Mouse (Mus musculus): ENCODE measurements around the gene Dynlt1f.
"Not testable (repeated sequence)": the region's sequence is repeated elsewhere in the genome, so short reads cannot be mapped to it uniquely, and the experiment has no call there.

DNA sequence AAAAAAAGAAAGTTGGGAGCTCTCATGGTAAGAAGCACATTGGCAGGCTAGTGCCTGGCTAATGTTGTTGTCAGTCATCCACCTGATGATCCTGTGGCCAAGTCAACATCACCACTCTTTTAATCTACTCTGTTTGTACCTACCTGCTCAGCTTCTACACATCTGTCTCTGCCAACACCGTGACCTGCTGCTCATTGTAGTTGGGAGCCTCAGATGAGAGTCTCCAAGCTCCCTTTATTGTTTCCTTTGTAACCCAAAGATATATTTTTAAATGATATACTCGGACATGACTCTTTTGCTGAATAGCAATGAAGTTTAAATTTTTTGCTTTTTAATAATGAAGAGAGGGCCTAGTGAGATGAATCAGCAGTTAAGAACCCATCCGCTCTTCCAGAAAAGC lies 771 bp upstream of the Dynlt1f start:
- TF ChIP-seq CTCF (IDR thresholded peaks at IDR 0.05; ENCODE audit: insufficient read depth, low read length); POLR2A (IDR thresholded peaks at IDR 0.05; ENCODE audit: borderline replicate concordance, extremely low read depth, low read depth, low read length): not testable (repeated sequence)

All from lung, adult 2 months (tissue).